Mouse (Mus musculus) embryonic fibroblast, embryonic 13.5 days (primary cell): ENCODE measurements around the gene Sgms2.

Experiments
- CTCF ChIP-seq: IDR thresholded peaks from 2 replicates; pipeline ENCODE4 v1.5.1; 2011; ENCODE audit warnings: mild to moderate bottlenecking, control low read depth, low read length, moderate library complexity, borderline replicate concordance; ENCODE audit not compliant: insufficient read depth
- POLR2A ChIP-seq: IDR thresholded peaks from 2 replicates; pipeline ENCODE4 v1.6.1; 2011; ENCODE audit warnings: low read depth, mild to moderate bottlenecking, control low read depth, low read length, moderate library complexity

DNA sequence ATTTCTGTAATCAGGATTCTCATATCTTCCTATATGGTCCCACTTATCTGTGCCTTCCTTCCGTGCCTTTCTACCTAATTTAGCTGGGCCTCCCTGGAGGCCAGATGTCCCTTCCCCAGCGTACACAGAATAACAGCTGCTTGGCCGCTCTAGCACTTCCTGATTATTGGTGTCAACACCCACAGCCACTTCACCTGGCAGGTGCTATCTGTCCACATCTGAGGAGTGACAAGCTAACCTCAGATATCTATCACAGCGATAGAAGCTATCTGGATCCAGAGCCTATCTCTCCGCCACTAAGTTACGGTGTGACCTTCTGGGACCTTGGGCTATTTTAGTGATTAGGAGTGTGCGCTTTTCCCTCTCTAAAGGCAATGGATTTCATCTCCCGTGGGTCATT is 127.0 kb downstream of the Sgms2 start:
- no peak for TF ChIP-seq CTCF
- no peak for TF ChIP-seq POLR2A
